Mouse (Mus musculus) left cerebral cortex, postnatal 4 days (tissue): Measurements from ENCODE around the gene Tsga13. TPM values are rescaled to one million over a fixed set of nuclear protein-coding genes. Genes with fewer than 3 reads are reported as not detected.

Source experiments
- DNase-seq: peaks from one replicate; pipeline ENCODE4 v3.0.0-alpha.2; 2022
- intact Hi-C: fragments of 180-260 bp; cut with DNase I; formaldehyde crosslinking; loops from one replicate; pipeline ENCODE4 v1.15.1; 2025
- total RNA-seq, 2 experiments: library from RNA; stranded (reverse); gene quantifications; 2 replicates each; pipeline ENCODE4 v1.2.3; 2021

The Tsga13 gene
- total RNA-seq, 2 experiments from 2014 or later, result 0.56 to 1.7 TPM

GRCm38 (mm10) chr6:30865031-30865678, 50.2 kb downstream of the Tsga13 start:
- intact Hi-C loops, result no loop called here

GRCm38 (mm10) chr6:30855956-30856355, 59.4 kb downstream of the Tsga13 start:
- intact Hi-C loops, result no loop called here
- no peak for DNase-seq

More at GRCm38 (mm10) chr6:30865031-30865678, 50.2 kb downstream of the Tsga13 start:
- no peak for DNase-seq

- no peak for DNase-seq
- intact Hi-C loops, result no loop called here
These were observed 60.2 kb downstream of the Tsga13 start for GRCm38 (mm10) chr6:30855205-30855604.

GRCm38 (mm10) chr6:30849818-30850217, 65.6 kb downstream of the Tsga13 start:
- peak; percentile 17 for DNase-seq
- intact Hi-C loops, result no loop called here

Other genes with a start within 250 kb of the Tsga13 start
- 10 to 100 TPM in 1 of 2 experiments, 1 to 10 TPM in 1; 7.4 to 10.9 TPM for gene Cep41, start 221.8 kb downstream of the Tsga13 start, total RNA-seq
- gene Mest, start 192.0 kb downstream of the Tsga13 start, total RNA-seq, result 100 to 1,000 TPM; 104 to 155 TPM
- gene Copg2, start 18.8 kb downstream of the Tsga13 start, total RNA-seq, result 10 to 100 TPM; 51.6 to 52.0 TPM
- gene Klf14, start 43.5 kb upstream of the Tsga13 start, total RNA-seq, result under 1 TPM; 0.16 to 0.36 TPM